ENCODE assay signal across 16 mouse cellular contexts in the genomic region with DNA sequence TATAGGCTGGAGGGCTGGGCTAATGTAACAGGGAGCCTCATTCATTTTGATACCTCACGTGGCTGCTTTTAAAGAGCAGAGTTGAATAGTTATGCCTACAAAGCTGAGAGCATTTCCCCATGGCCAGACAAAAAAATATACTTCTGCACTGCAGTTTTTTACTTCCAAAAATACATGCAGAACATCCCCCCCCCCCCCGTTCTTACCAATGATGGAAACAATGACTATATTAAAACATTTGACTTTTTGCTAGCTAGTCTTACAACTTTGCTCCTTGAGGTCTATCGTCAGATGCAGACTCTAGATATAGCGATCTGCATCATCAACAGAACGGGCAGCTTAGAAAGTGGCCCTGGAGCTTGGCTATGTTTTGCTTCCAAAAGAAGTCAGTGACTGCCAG.
"Had no signal": no experiment of that assay in that cellular context is flagged by ENCODE, and none has a peak within 500 bp of the region (broad histone marks: within the 10 kb centered on the region; RNA-seq: fewer than 3 reads in every experiment).

No protein-coding gene starts in this region.

- H3K36me3 ChIP-seq: neural tube, embryonic 13.5 days; neural tube, embryonic 15.5 days; stomach, embryonic 15.5 days had no signal

- DNase-seq: retina, postnatal 1 day; right cerebral cortex, adult 18-20 months; right cerebral cortex, postnatal 14 days; right cerebral cortex, postnatal 25 days; right cerebral cortex, postnatal 4 days; spleen, adult 18-20 months; thymus, adult 18-20 months; thymus, adult 2 months; thymus, postnatal 14 days; thymus, postnatal 25 days; thymus, postnatal 36 days; thymus, postnatal 4 days had no signal

- H3K4me3 ChIP-seq: neural tube, embryonic 13.5 days; neural tube, embryonic 15.5 days; stomach, embryonic 15.5 days had no signal

- H3K9ac ChIP-seq: neural tube, embryonic 13.5 days; neural tube, embryonic 15.5 days; stomach, embryonic 15.5 days had no signal

- H3K27ac ChIP-seq: neural tube, embryonic 13.5 days; neural tube, embryonic 15.5 days; stomach, embryonic 15.5 days; stomach, postnatal 0 days had no signal

- H3K27me3 ChIP-seq: neural tube, embryonic 13.5 days; neural tube, embryonic 15.5 days; stomach, embryonic 15.5 days had no signal

- H3K4me2 ChIP-seq: neural tube, embryonic 13.5 days; neural tube, embryonic 15.5 days; stomach, embryonic 15.5 days had no signal

- H3K4me1 ChIP-seq: stomach, embryonic 15.5 days had no signal

- H3K9me3 ChIP-seq: neural tube, embryonic 13.5 days; neural tube, embryonic 15.5 days; stomach, embryonic 15.5 days had no signal
